Mouse (Mus musculus): Measurements from ENCODE around the gene Aox1. TPM values are rescaled to one million over a fixed set of nuclear protein-coding genes. Genes with fewer than 3 reads are reported as not detected.

Aox1 gene
- polyA plus RNA-seq, 1 experiment from 2014 or later = 0.09 TPM

DNA sequence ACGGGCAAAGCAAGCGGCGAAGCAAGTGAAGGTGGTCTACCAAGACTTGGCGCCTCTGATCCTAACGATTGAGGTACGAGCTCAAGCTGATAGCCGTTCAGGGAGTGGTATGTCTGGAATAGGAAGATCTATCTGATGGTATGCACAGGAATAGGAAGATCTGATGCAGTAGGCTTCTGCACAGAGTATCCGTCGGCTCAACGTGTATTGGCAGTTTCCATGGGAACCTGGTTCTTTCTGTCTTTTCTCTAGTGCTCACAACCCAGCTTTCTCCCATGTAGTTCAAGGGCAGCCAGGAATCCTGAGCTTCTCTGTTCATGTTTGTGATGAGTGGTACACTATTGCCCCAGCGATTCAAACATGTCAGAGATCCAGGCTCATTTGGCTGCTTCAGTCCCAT lies 40.4 kb downstream of the Aox1 start:
- WGBS = 96% methylated on average over 11 of the region's 11 CpGs
- ATAC-seq = no peak

GRCm38 (mm10) chr1:58071006-58071405 lies 41.3 kb downstream of the Aox1 start:
- H3K4me2 ChIP-seq = no peak overlapping the region
- no peak overlapping the region for H3K27ac ChIP-seq
- H3K27me3 ChIP-seq = no peaks in the 10 kb centered on the region
- no peaks in the 10 kb centered on the region for H3K9me3 ChIP-seq (replicated peaks)
- no peaks in the 10 kb centered on the region for H3K36me3 ChIP-seq (ENCODE audit: poor library complexity, severe bottlenecking)
- no peak overlapping the region for H3K9ac ChIP-seq
- ATAC-seq = no peak
- no peak overlapping the region for H3K4me3 ChIP-seq
- WGBS = 87% methylated on average over 9 of the region's 9 CpGs
- peaks cover 4% of the 10 kb centered on the region; the same call in 1 of the 2 replicates for H3K4me1 ChIP-seq

More for the DNA sequence above, 40.4 kb downstream of the Aox1 start:
- Histone ChIP-seq H3K9me3 (replicated peaks) (no peaks in the 10 kb centered on the region), H3K4me2 (no peak overlapping the region), H3K36me3 (ENCODE audit: poor library complexity, severe bottlenecking) (no peaks in the 10 kb centered on the region), H3K27me3 (no peaks in the 10 kb centered on the region), H3K9ac (no peak overlapping the region), H3K27ac (no peak overlapping the region), H3K4me3 (no peak overlapping the region), H3K4me1 (peaks cover 4% of the 10 kb centered on the region; the same call in 1 of the 2 replicates)

DNA sequence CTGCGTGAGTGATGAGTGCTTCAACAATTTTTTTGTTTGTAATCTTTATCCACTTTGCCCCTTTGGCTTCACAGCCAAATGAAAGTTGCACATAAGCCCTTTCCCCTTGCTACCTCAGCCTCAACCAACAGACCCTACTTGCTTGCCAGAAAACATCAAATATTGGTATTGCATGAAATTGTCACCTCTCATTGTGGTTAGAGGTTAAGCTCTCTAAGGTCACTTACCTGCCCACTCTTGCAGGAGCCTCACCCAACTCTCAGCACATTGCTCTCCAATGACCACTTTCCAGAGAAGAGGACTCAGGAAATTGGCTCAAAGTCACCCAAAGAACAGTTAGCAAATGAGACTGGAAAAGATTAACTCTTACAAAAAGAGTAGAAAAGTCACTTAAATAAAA lies 41.8 kb downstream of the Aox1 start:
- 84% methylated on average over 1 of the region's 1 CpGs for WGBS
- H3K4me1 ChIP-seq = peaks cover 4% of the 10 kb centered on the region; the same call in 1 of the 2 replicates
- H3K9me3 ChIP-seq (replicated peaks) = no peaks in the 10 kb centered on the region
- no peaks in the 10 kb centered on the region for H3K36me3 ChIP-seq (ENCODE audit: poor library complexity, severe bottlenecking)
- no peak for ATAC-seq
- no peak overlapping the region for H3K27ac ChIP-seq
- no peaks in the 10 kb centered on the region for H3K27me3 ChIP-seq
- no peak overlapping the region for H3K9ac ChIP-seq
- H3K4me3 ChIP-seq = no peak overlapping the region
- H3K4me2 ChIP-seq = no peak overlapping the region

DNA sequence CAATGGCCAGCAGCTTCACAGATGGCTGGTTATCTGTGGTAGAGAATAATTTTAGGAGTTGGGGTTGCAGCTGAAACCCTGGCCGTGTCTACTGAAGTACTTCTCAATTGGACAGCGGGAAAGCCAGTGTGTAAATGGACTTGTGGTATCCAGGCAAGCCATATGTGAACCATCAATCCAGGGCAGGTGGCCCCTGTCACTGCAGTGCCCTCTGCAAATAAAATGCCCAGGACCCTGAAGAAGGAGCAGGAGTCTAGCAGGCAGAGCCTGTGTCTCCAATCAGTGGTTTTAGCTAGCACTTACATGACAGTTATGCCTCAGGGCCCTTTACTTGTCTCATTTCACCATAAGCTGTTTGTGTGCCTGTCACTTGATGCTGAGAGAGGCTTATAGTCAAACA lies 42.7 kb downstream of the Aox1 start:
- Histone ChIP-seq H3K9me3 (replicated peaks) (no peaks in the 10 kb centered on the region), H3K27ac (no peak overlapping the region), H3K4me1 (peaks cover 4% of the 10 kb centered on the region; the same call in 1 of the 2 replicates), H3K9ac (no peak overlapping the region), H3K27me3 (no peaks in the 10 kb centered on the region), H3K36me3 (ENCODE audit: poor library complexity, severe bottlenecking) (no peaks in the 10 kb centered on the region), H3K4me2 (no peak overlapping the region), H3K4me3 (no peak overlapping the region)
- ATAC-seq = no peak
- 91% methylated on average over 2 of the region's 2 CpGs for WGBS

DNA sequence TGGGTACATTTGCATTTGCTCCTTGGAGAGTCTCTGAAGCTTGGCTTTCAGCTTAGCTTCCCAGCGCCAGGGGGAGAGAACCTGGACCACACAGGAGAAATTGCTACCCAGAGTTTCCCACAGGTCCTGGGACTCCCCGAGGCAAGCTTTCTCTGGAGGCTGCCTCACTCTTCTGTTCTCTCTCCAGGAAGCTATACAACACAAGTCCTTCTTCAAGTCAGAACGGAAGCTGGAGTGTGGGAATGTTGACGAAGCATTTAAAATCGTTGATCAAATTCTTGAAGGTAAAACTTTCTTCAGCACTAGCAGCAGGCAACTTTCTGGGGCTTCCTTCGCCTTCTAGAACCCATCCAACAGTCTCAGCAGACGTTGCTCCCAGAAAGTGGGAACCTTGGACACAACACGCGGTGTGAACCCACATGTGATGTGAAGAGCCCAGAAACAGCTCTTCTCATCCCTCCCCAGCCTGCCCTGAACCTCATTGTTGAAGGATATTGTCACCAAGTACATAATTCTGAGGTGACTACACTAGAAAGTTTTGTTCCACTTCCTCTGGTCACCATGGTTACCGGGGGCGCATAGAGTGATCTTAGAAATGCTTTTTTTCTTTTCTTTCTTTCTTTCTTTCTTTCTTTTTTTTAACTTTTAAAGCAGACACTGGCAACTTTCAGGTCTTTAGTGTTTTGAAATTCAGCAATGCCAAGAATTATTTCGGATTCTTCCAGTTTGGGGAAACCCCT lies 43.4 kb downstream of the Aox1 start:
- H3K4me2 ChIP-seq = no peak overlapping the region
- no peaks in the 10 kb centered on the region for H3K9me3 ChIP-seq (replicated peaks)
- H3K36me3 ChIP-seq (ENCODE audit: poor library complexity, severe bottlenecking) = no peaks in the 10 kb centered on the region
- 80% methylated on average over 12 of the region's 12 CpGs for WGBS
- no peak overlapping the region for H3K4me3 ChIP-seq
- H3K27ac ChIP-seq = no peak overlapping the region
- no peak for ATAC-seq
- H3K27me3 ChIP-seq = no peaks in the 10 kb centered on the region
- H3K9ac ChIP-seq = no peak overlapping the region
- H3K4me1 ChIP-seq = peaks cover 4% of the 10 kb centered on the region; the same call in 1 of the 2 replicates

DNA sequence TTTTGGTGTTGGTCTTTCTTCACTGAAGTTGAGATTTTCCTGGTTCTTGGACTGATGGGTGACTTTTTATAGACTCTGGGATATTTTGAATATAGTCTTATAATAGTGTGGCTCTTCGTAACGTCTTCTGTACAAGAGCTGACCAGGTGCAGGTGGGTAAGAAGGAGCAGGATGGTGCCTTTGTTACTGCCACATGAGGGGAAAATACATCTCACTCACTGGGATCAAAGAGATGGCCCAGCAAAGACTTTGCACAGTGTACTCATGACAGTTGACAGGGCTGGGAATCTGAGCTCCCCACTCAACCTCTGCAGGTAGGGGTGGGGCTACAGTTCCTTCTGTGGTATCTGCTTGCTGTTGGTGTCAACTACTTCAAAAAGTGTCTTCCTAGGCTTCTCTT lies 44.5 kb downstream of the Aox1 start:
- WGBS = 95% methylated on average over 2 of the region's 2 CpGs
- H3K27me3 ChIP-seq = no peaks in the 10 kb centered on the region
- no peak overlapping the region for H3K4me3 ChIP-seq
- no peaks in the 10 kb centered on the region for H3K9me3 ChIP-seq (replicated peaks)
- no peak overlapping the region for H3K4me2 ChIP-seq
- H3K36me3 ChIP-seq (ENCODE audit: poor library complexity, severe bottlenecking) = no peaks in the 10 kb centered on the region
- peaks cover 4% of the 10 kb centered on the region; the same call in 1 of the 2 replicates for H3K4me1 ChIP-seq
- no peak overlapping the region for H3K27ac ChIP-seq
- no peak for ATAC-seq
- no peak overlapping the region for H3K9ac ChIP-seq

- Histone ChIP-seq H3K27me3 (no peaks in the 10 kb centered on the region), H3K36me3 (ENCODE audit: poor library complexity, severe bottlenecking) (no peaks in the 10 kb centered on the region), H3K9ac (no peak overlapping the region), H3K9me3 (replicated peaks) (no peaks in the 10 kb centered on the region), H3K4me1 (peaks cover 2% of the 10 kb centered on the region; the same call in 1 of the 2 replicates), H3K27ac (no peak overlapping the region), H3K4me2 (no peak overlapping the region), H3K4me3 (no peak overlapping the region)
- no peak for ATAC-seq
Observed at GRCm38 (mm10) chr1:58077882-58078281, 48.2 kb downstream of the Aox1 start.

- no peaks in the 10 kb centered on the region for H3K9me3 ChIP-seq (replicated peaks)
- no peaks in the 10 kb centered on the region for H3K36me3 ChIP-seq (ENCODE audit: poor library complexity, severe bottlenecking)
- no peaks in the 10 kb centered on the region for H3K27me3 ChIP-seq
- no peaks in the 10 kb centered on the region for H3K4me1 ChIP-seq
- no peak overlapping the region for H3K27ac ChIP-seq
- WGBS = 94% methylated on average over 7 of the region's 7 CpGs
- no peak for ATAC-seq
- no peak overlapping the region for H3K4me3 ChIP-seq
- H3K9ac ChIP-seq = no peak overlapping the region
- H3K4me2 ChIP-seq = no peak overlapping the region
Observed at GRCm38 (mm10) chr1:58078390-58078789, 48.7 kb downstream of the Aox1 start.

DNA sequence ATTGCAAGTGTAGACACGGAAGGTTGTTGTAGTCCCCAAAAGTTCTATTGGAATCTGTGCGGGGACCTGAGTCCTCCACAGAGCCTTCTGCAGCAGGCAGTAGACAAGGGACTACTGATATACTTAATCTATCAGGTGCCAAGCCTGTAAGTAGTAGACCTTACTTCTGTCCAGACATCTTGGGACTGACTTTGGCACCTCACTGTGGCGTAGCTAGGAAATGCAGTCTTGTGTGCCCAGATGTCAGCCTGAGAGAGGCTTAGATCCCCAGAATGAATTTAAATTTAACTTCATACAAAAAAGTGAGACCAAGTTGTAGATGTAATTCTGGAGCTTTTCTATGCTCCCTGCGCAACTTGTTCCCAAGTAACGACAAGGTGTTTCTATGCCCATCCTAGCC lies 50.0 kb downstream of the Aox1 start:
- Histone ChIP-seq H3K27ac (no peak overlapping the region), H3K36me3 (ENCODE audit: poor library complexity, severe bottlenecking) (no peaks in the 10 kb centered on the region)
- WGBS = 93% methylated on average over 5 of the region's 5 CpGs

DNA sequence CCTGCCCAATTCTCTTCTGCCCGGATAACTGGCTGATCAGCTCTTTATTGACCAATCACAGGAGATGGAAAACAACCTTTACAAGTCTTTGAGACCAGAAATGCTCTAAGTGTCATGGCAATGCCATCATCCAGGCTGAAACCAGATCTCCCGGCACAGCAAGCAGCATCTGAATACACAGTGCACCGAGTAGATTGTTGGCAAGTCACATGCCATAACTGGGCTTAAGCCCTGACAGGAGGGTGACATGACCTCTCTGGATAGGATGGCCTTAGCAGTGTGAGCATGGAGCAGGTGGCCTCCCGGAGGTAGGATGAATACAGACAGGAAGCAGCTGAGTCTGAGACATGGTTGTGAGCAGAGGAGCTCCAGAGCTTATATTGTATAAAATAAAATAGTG lies 50.7 kb downstream of the Aox1 start:
- WGBS = 88% methylated on average over 4 of the region's 4 CpGs
- H3K9me3 ChIP-seq (replicated peaks) = no peaks in the 10 kb centered on the region
- H3K9ac ChIP-seq = no peak overlapping the region
- H3K4me2 ChIP-seq = no peak overlapping the region
- H3K36me3 ChIP-seq (ENCODE audit: poor library complexity, severe bottlenecking) = no peaks in the 10 kb centered on the region
- H3K4me1 ChIP-seq = no peaks in the 10 kb centered on the region
- no peak overlapping the region for H3K27ac ChIP-seq
- ATAC-seq = no peak
- H3K4me3 ChIP-seq = no peak overlapping the region
- no peaks in the 10 kb centered on the region for H3K27me3 ChIP-seq

More for the DNA sequence above, 50.0 kb downstream of the Aox1 start:
- Histone ChIP-seq H3K4me3 (no peak overlapping the region), H3K9ac (no peak overlapping the region), H3K4me2 (no peak overlapping the region), H3K4me1 (no peaks in the 10 kb centered on the region), H3K9me3 (replicated peaks) (no peaks in the 10 kb centered on the region), H3K27me3 (no peaks in the 10 kb centered on the region)
- ATAC-seq = no peak

DNA sequence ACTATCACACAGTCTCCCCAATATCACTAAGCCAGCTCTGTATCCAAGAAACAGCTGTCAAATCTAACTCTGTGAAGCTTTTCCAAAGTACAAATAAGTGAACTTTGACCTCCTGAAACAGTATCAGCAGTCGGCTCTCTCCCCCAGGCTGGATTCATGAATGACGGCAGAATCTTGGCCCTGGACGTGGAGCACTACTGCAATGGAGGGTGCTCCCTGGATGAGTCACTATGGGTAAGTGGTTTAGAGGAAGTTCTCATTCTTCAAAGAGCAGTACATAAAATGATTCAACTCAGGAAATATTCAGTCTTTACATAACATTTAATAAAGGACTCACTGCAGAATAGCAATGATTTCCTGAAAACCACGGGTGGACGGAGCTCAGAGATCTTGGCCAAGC lies 51.6 kb downstream of the Aox1 start:
- no peak overlapping the region for H3K4me2 ChIP-seq
- 91% methylated on average over 5 of the region's 5 CpGs for WGBS
- H3K27me3 ChIP-seq = no peaks in the 10 kb centered on the region
- H3K36me3 ChIP-seq (ENCODE audit: poor library complexity, severe bottlenecking) = no peaks in the 10 kb centered on the region
- no peaks in the 10 kb centered on the region for H3K4me1 ChIP-seq
- no peak overlapping the region for H3K9ac ChIP-seq
- no peaks in the 10 kb centered on the region for H3K9me3 ChIP-seq (replicated peaks)
- no peak overlapping the region for H3K27ac ChIP-seq
- no peak overlapping the region for H3K4me3 ChIP-seq
- ATAC-seq = no peak

DNA sequence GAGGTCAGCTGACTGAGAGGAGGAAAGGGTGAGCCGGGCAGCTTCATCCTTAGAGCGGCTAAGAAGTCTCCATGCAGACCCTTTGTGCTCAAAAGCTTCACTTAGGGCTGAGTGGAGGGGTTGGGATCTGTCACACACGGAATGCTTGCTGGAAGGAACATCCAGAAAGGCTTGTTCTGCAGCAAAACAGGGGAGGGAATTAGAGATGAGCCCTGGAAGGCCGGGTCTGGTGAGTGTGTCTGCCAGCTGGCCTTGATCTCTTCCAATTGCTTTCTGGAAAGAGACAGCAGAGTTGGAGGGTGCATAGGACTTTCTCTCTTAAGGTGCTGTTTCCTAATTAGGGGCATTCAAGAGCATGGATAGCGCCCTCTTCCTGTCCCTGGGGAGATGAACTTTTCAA lies 59.6 kb downstream of the Aox1 start:
- H3K27me3 ChIP-seq = no peaks in the 10 kb centered on the region
- ATAC-seq = no peak
- no peak overlapping the region for H3K27ac ChIP-seq
- H3K36me3 ChIP-seq (ENCODE audit: poor library complexity, severe bottlenecking) = no peaks in the 10 kb centered on the region
- no peak overlapping the region for H3K9ac ChIP-seq
- H3K4me2 ChIP-seq = no peak overlapping the region
- WGBS = 63% methylated on average over 5 of the region's 5 CpGs
- H3K9me3 ChIP-seq (replicated peaks) = no peaks in the 10 kb centered on the region
- H3K4me1 ChIP-seq = no peaks in the 10 kb centered on the region
- no peak overlapping the region for H3K4me3 ChIP-seq

GRCm38 (mm10) chr1:58090191-58090590 lies 60.5 kb downstream of the Aox1 start:
- H3K9ac ChIP-seq = no peak overlapping the region
- no peak for ATAC-seq
- H3K4me1 ChIP-seq = no peaks in the 10 kb centered on the region
- no peaks in the 10 kb centered on the region for H3K9me3 ChIP-seq (replicated peaks)
- H3K4me2 ChIP-seq = no peak overlapping the region
- WGBS = 82% methylated on average over 4 of the region's 4 CpGs
- no peak overlapping the region for H3K27ac ChIP-seq
- no peaks in the 10 kb centered on the region for H3K36me3 ChIP-seq (ENCODE audit: poor library complexity, severe bottlenecking)
- no peaks in the 10 kb centered on the region for H3K27me3 ChIP-seq
- H3K4me3 ChIP-seq = no peak overlapping the region

All from forebrain, embryonic 13.5 days (tissue).